Mouse (Mus musculus) thymus, adult 2 months (tissue): ENCODE measurements around the gene Slc1a4.

Experiments used
- CTCF ChIP-seq: fragments of 200-500 bp; IDR thresholded peaks from 2 replicates; pipeline ENCODE4 v1.5.1; 2012; ENCODE audit warnings: mild to moderate bottlenecking, control low read depth, low read length, moderate library complexity, borderline replicate concordance; ENCODE audit not compliant: control insufficient read depth, poor library complexity, insufficient read depth; ENCODE audit errors: extremely low read depth
- POLR2A ChIP-seq: fragments of 200-500 bp; IDR thresholded peaks from 2 replicates; pipeline ENCODE4 v1.6.1; 2012; ENCODE audit warnings: mild to moderate bottlenecking, low read length, control low read depth, moderate library complexity; ENCODE audit not compliant: control insufficient read depth, poor library complexity, insufficient read depth; ENCODE audit errors: extremely low read depth

GRCm38 (mm10) chr11:20331690-20332537 is 599 bp downstream of the Slc1a4 start:
- TF ChIP-seq POLR2A, result no peak
- TF ChIP-seq CTCF, result no peak
